18 mouse cellular contexts compared by ENCODE assay signal in genomic region chr17:33947430-33948089, GRCm38 (mm10). TPM values are rescaled to one million over a fixed set of nuclear protein-coding genes. Genes with fewer than 3 reads are reported as not detected.
DNase-seq lines count a peak whose midpoint lies in the region; ATAC-seq and TF ChIP-seq lines count a peak whose summit lies in the region.
"Had no signal": no experiment of that assay in that cellular context is flagged by ENCODE, and none has a peak within 500 bp of the region (broad histone marks: within the 10 kb centered on the region; RNA-seq: fewer than 3 reads in every experiment).

No protein-coding gene starts in this region.

- DNase-seq in liver, adult 2 months (ENCODE audit: extremely low read depth, low read depth, low spot score) = peak; percentile 55
- DNase-seq in liver = no peak
- peak; percentile 78 for DNase-seq in thymus, postnatal 0 days (ENCODE audit: low spot score)
- DNase-seq in urinary bladder, postnatal 14 days (ENCODE audit: low spot score) = no peak
- no peak for DNase-seq in neural tube, embryonic 10.5 days (ENCODE audit: extremely low spot score, low spot score)
- DNase-seq: adrenal gland, adult 8-10 months; gastrocnemius, postnatal 10 days; kidney, adult 9 months; lung, postnatal 14 days had no signal

- WGBS in liver, adult 2 months = 57% methylated on average over 10 of the region's 10 CpGs
- WGBS in intestine, postnatal 0 days = 80% methylated on average over 10 of the region's 10 CpGs

- H3K4me2 ChIP-seq in intestine, postnatal 0 days (replicated peaks; ENCODE audit: low read depth) = no peak overlapping the region
- H3K4me2 ChIP-seq: heart, embryonic 13.5 days; midbrain, embryonic 15.5 days; neural tube, embryonic 12.5 days had no signal

- H3K4me3 ChIP-seq in liver, adult 2 months (ENCODE audit: insufficient read depth, low read depth, low read length) = no peak overlapping the region
- H3K4me3 ChIP-seq in intestine, postnatal 0 days (ENCODE audit: low read depth, low read length) = no peak overlapping the region
- H3K4me3 ChIP-seq: heart, embryonic 13.5 days; hindbrain, embryonic 10.5 days; midbrain, embryonic 15.5 days; neural tube, embryonic 12.5 days had no signal

- H3K9ac ChIP-seq in liver, adult 2 months (ENCODE audit: low read depth, low read length) = no peak overlapping the region
- H3K9ac ChIP-seq in intestine, postnatal 0 days (ENCODE audit: low read depth, low read length) = no peak overlapping the region
- H3K9ac ChIP-seq: heart, embryonic 13.5 days; midbrain, embryonic 15.5 days; neural tube, embryonic 12.5 days had no signal

- H3K4me1 ChIP-seq in liver, adult 2 months (ENCODE audit: control insufficient read depth, insufficient read depth, low read length) = peaks cover 3% of the 10 kb centered on the region; the same call in 1 of the 2 replicates
- H3K4me1 ChIP-seq in intestine, postnatal 0 days (replicated peaks; ENCODE audit: control insufficient read depth, insufficient read depth, low read length) = no peaks in the 10 kb centered on the region; the same call in 1 of the 2 replicates

- TF ChIP-seq POLR2A in liver, adult 2 months (IDR thresholded peaks at IDR 0.05; ENCODE audit: extremely low read depth, insufficient read depth, low read length) = no peak

- H3K79me2 ChIP-seq in liver, adult 2 months (ENCODE audit: control insufficient read depth, insufficient read depth, low read length) = no peaks in the 10 kb centered on the region

- no peaks in the 10 kb centered on the region for H3K9me3 ChIP-seq in intestine, postnatal 0 days (ENCODE audit: control insufficient read depth)
- H3K9me3 ChIP-seq: heart, embryonic 13.5 days; hindbrain, embryonic 10.5 days; midbrain, embryonic 15.5 days; neural tube, embryonic 12.5 days had no signal

- peaks cover 9% of the 10 kb centered on the region; the same call in 1 of the 2 replicates for H3K36me3 ChIP-seq in liver, adult 2 months (ENCODE audit: control insufficient read depth, insufficient read depth, low read length)
- H3K36me3 ChIP-seq in intestine, postnatal 0 days (ENCODE audit: control insufficient read depth, insufficient read depth) = peaks cover 37% of the 10 kb centered on the region

- H3K27ac ChIP-seq in liver, adult 2 months (replicated peaks; ENCODE audit: insufficient read depth, low read depth, low read length) = no peak overlapping the region
- no peak overlapping the region for H3K27ac ChIP-seq in intestine, postnatal 0 days (ENCODE audit: low read depth, low read length)
- H3K27ac ChIP-seq: heart, embryonic 13.5 days; hindbrain, embryonic 10.5 days; midbrain, embryonic 15.5 days; neural tube, embryonic 12.5 days had no signal

- no peak for TF ChIP-seq CTCF in liver, adult 2 months (IDR thresholded peaks at IDR 0.05; ENCODE audit: low read depth, low read length)
- TF ChIP-seq CTCF in intestine, postnatal 0 days (IDR thresholded peaks at IDR 0.05; ENCODE audit: low read depth) = no peak

- H3K27me3 ChIP-seq in liver, adult 2 months (ENCODE audit: control insufficient read depth, insufficient read depth, low read length) = no peaks in the 10 kb centered on the region
- H3K27me3 ChIP-seq in intestine, postnatal 0 days (replicated peaks; ENCODE audit: control insufficient read depth, insufficient read depth, low read length) = no peaks in the 10 kb centered on the region
- H3K27me3 ChIP-seq: CH12.LX; heart, embryonic 13.5 days; midbrain, embryonic 15.5 days; neural tube, embryonic 12.5 days had no signal

- peak; percentile 26 for ATAC-seq in activated CD4-positive, CD25-positive, alpha-beta regulatory T cell, adult 4 months
- peak; percentile 40 for ATAC-seq in inflammation-experienced regulatory T-cells, adult 6 months
- no peak for ATAC-seq in intestine, postnatal 0 days
- ATAC-seq: forebrain, embryonic 16.5 days; midbrain, embryonic 15.5 days had no signal

RNA-seq across cellular contexts. Expression of gene B3galt4, which starts 3.7 kb away (rescaled TPM):
- total RNA-seq in liver, adult 2 months (2014; rRNA removed) = 0.54 and 0.55 TPM in 2 replicates
- polyA plus RNA-seq in liver, adult 2 months (2012; rRNA removed) = 0.68 and 0.97 TPM in 2 replicates
- 10 to 100 TPM; 18.7 to 19.0 TPM for polyA plus RNA-seq in activated CD4-positive, CD25-positive, alpha-beta regulatory T cell, adult 4 months (2017; shearing (Covaris generic))
- polyA plus RNA-seq in inflammation-experienced regulatory T-cells, adult 6 months (2017; shearing (Covaris generic)) = 10 to 100 TPM; 12.8 to 15.1 (median 13.9) TPM
- polyA plus RNA-seq in thymus, postnatal 0 days (2015; fragmentation: Nextera tagmentation; extraction: Ambion mirVana) = 13.3 and 15.8 TPM in 2 replicates
- polyA plus RNA-seq in intestine, postnatal 0 days (2015; fragmentation: Nextera tagmentation; extraction: Ambion mirVana) = 14.0 and 15.0 TPM in 2 replicates

RNA-seq across cellular contexts. Expression of gene Wdr46, which starts 7.1 kb away (rescaled TPM):
- 9.3 and 11.3 TPM in 2 replicates for total RNA-seq in liver, adult 2 months (2014; rRNA removed)
- polyA plus RNA-seq in liver, adult 2 months (2012; rRNA removed) = 13.2 and 16.4 TPM in 2 replicates
- 10 to 100 TPM; 11.8 to 16.6 TPM for polyA plus RNA-seq in activated CD4-positive, CD25-positive, alpha-beta regulatory T cell, adult 4 months (2017; shearing (Covaris generic))
- 10 to 100 TPM in 2 of 3 experiments, 1 to 10 TPM in 1; 6.8 to 11.0 (median 10.1) TPM for polyA plus RNA-seq in inflammation-experienced regulatory T-cells, adult 6 months (2017; shearing (Covaris generic))
- 20.6 and 25.5 TPM in 2 replicates for polyA plus RNA-seq in thymus, postnatal 0 days (2015; fragmentation: Nextera tagmentation; extraction: Ambion mirVana)
- 10.6 and 11.2 TPM in 2 replicates for polyA plus RNA-seq in intestine, postnatal 0 days (2015; fragmentation: Nextera tagmentation; extraction: Ambion mirVana)

RNA-seq across cellular contexts. Expression of gene Pfdn6, which starts 7.4 kb away (rescaled TPM):
- 37.9 and 40.8 TPM in 2 replicates for total RNA-seq in liver, adult 2 months (2014; rRNA removed)
- 15.5 and 21.9 TPM in 2 replicates for polyA plus RNA-seq in liver, adult 2 months (2012; rRNA removed)
- 100 to 1,000 TPM; 113 to 146 TPM for polyA plus RNA-seq in activated CD4-positive, CD25-positive, alpha-beta regulatory T cell, adult 4 months (2017; shearing (Covaris generic))
- 100 to 1,000 TPM; 114 to 135 (median 124) TPM for polyA plus RNA-seq in inflammation-experienced regulatory T-cells, adult 6 months (2017; shearing (Covaris generic))
- polyA plus RNA-seq in thymus, postnatal 0 days (2015; fragmentation: Nextera tagmentation; extraction: Ambion mirVana) = 218 and 225 TPM in 2 replicates
- polyA plus RNA-seq in intestine, postnatal 0 days (2015; fragmentation: Nextera tagmentation; extraction: Ambion mirVana) = 111 and 116 TPM in 2 replicates

RNA-seq across cellular contexts. Expression of gene Vps52, which starts 8.1 kb away (rescaled TPM):
- 10.5 and 10.9 TPM in 2 replicates for total RNA-seq in liver, adult 2 months (2014; rRNA removed)
- 31.1 and 40.6 TPM in 2 replicates for polyA plus RNA-seq in liver, adult 2 months (2012; rRNA removed)
- 10 to 100 TPM; 25.1 to 28.2 TPM for polyA plus RNA-seq in activated CD4-positive, CD25-positive, alpha-beta regulatory T cell, adult 4 months (2017; shearing (Covaris generic))
- 10 to 100 TPM; 27.6 to 30.0 (median 27.8) TPM for polyA plus RNA-seq in inflammation-experienced regulatory T-cells, adult 6 months (2017; shearing (Covaris generic))
- polyA plus RNA-seq in thymus, postnatal 0 days (2015; fragmentation: Nextera tagmentation; extraction: Ambion mirVana) = 43.6 and 46.1 TPM in 2 replicates
- 23.5 and 25.5 TPM in 2 replicates for polyA plus RNA-seq in intestine, postnatal 0 days (2015; fragmentation: Nextera tagmentation; extraction: Ambion mirVana)

RNA-seq across cellular contexts. Expression of gene Rps18, which starts 8.2 kb away (rescaled TPM):
- total RNA-seq in liver, adult 2 months (2014; rRNA removed) = 1,559 and 1,933 TPM in 2 replicates
- polyA plus RNA-seq in liver, adult 2 months (2012; rRNA removed) = 224 and 252 TPM in 2 replicates
- polyA plus RNA-seq in activated CD4-positive, CD25-positive, alpha-beta regulatory T cell, adult 4 months (2017; shearing (Covaris generic)) = 1,000 to 10,000 TPM; 6,680 to 7,218 TPM
- polyA plus RNA-seq in inflammation-experienced regulatory T-cells, adult 6 months (2017; shearing (Covaris generic)) = 1,000 to 10,000 TPM; 3,532 to 7,587 (median 7,167) TPM
- 2,265 and 2,338 TPM in 2 replicates for polyA plus RNA-seq in thymus, postnatal 0 days (2015; fragmentation: Nextera tagmentation; extraction: Ambion mirVana)
- polyA plus RNA-seq in intestine, postnatal 0 days (2015; fragmentation: Nextera tagmentation; extraction: Ambion mirVana) = 1,060 and 1,067 TPM in 2 replicates

Comparison
In these comparisons a context has a peak if more than half of its experiments do, and no peak if none do; other contexts are left out.
1. DNase-seq: peak in liver, adult 2 months (single experiment) and thymus, postnatal 0 days (single experiment); none in liver (single experiment), urinary bladder, postnatal 14 days (single experiment) and neural tube, embryonic 10.5 days (single experiment).